Mouse (Mus musculus) heart, postnatal 0 days (tissue): ENCODE results near the gene Klhl32. TPM values are rescaled to one million over a fixed set of nuclear protein-coding genes. Genes with fewer than 3 reads are reported as not detected.

ENCODE experiments used
- ATAC-seq: fragments of 200-750 bp; cut with Nextera tagmentation; 2 replicates; pipeline ENCODE4 v1.8.0; 2017; ENCODE audit warnings: low read depth, moderate number of reproducible peaks, moderate library complexity; ENCODE audit not compliant: insufficient read depth
- DNase-seq: peaks from one replicate; pipeline ENCODE4 v3.0.0-alpha.2; 2016; ENCODE audit warnings: low spot score
- H3K27ac ChIP-seq: fragments of 300-500 bp; sonication (generic); 2 replicates; pipeline ENCODE4 v1.5.1; 2014; ENCODE audit warnings: low read depth, mild to moderate bottlenecking
- H3K27me3 ChIP-seq: fragments of 300-500 bp; sonication (generic); 2 replicates; pipeline ENCODE4 v1.6.1; 2014; ENCODE audit warnings: low read length, mixed read lengths; ENCODE audit not compliant: control insufficient read depth, insufficient read depth
- H3K36me3 ChIP-seq: fragments of 300-500 bp; sonication (generic); replicated peaks from 2 replicates; pipeline ENCODE4 v1.6.1; 2014; ENCODE audit warnings: low read length, mixed read lengths; ENCODE audit not compliant: control insufficient read depth, insufficient read depth
- H3K4me1 ChIP-seq: fragments of 300-500 bp; sonication (generic); 2 replicates; pipeline ENCODE4 v1.6.1; 2014; ENCODE audit warnings: antibody characterized with exemption; ENCODE audit not compliant: control insufficient read depth, insufficient read depth
- H3K4me2 ChIP-seq: fragments of 300-500 bp; sonication (generic); 2 replicates; pipeline ENCODE4 v1.6.1; 2014; ENCODE audit warnings: low read depth, mild to moderate bottlenecking, low read length, moderate library complexity
- H3K4me3 ChIP-seq: fragments of 300-500 bp; sonication (generic); 2 replicates; pipeline ENCODE4 v1.5.1; 2014; ENCODE audit warnings: low read depth, low read length
- H3K9ac ChIP-seq: fragments of 300-500 bp; sonication (generic); replicated peaks from 2 replicates; pipeline ENCODE4 v1.6.1; 2014; ENCODE audit warnings: low read depth, low read length, mixed read lengths
- H3K9me3 ChIP-seq: fragments of 300-500 bp; sonication (generic); replicated peaks from 2 replicates; pipeline ENCODE4 v1.6.1; 2016; ENCODE audit warnings: low read length; ENCODE audit not compliant: control insufficient read depth
- CTCF ChIP-seq: IDR thresholded peaks from 2 replicates; pipeline ENCODE4 v1.5.1; 2016; ENCODE audit warnings: antibody characterized with exemption, control low read depth, low read depth
- EP300 ChIP-seq: IDR thresholded peaks from 2 replicates; pipeline ENCODE4 v1.6.1; 2016; ENCODE audit warnings: antibody characterized with exemption, low read depth
- WGBS: fragments of 180-500 bp; shearing (Covaris S2); extraction: QIAGEN DNeasy Blood & Tissue Kit; methylation state at CpG from one replicate; pipeline ENCODE4 v1.1.7; 2014; 5-methylcytosine and 5-hydroxymethylcytosine counted together
- polyA plus RNA-seq: library from polyadenylated mRNA; unstranded; fragments of >200 nt; fragmentation: Nextera tagmentation; extraction: Ambion mirVana; gene quantifications from 2 replicates; pipeline ENCODE4 v1.2.1, GENCODE M21; 2015
- total RNA-seq: library from RNA; depleted of rRNA; stranded (reverse); fragments of >200 nt; gene quantifications from 2 replicates; pipeline ENCODE4 v1.2.3, GENCODE M21; 2014; ENCODE audit warnings: low replicate concordance

Gene Klhl32
- total and polyA plus RNA-seq, 2 experiments from 2014 or later = 6.2 to 12.3 TPM

- H3K4me2 ChIP-seq = no peak overlapping the region
- DNase-seq (no peak), ATAC-seq (no peak)
- no peaks in the 10 kb centered on the region for H3K27me3 ChIP-seq
- H3K4me1 ChIP-seq = no peaks in the 10 kb centered on the region
- H3K27ac ChIP-seq = no peak overlapping the region
- TF ChIP-seq EP300 = no peak
- no peak for TF ChIP-seq CTCF
- no peaks in the 10 kb centered on the region for H3K9me3 ChIP-seq
- WGBS = 24% methylated on average over 1 of the region's 1 CpGs
- H3K9ac ChIP-seq = no peak overlapping the region
- H3K36me3 ChIP-seq = no peaks in the 10 kb centered on the region
- H3K4me3 ChIP-seq = no peak overlapping the region
Measured at GRCm38 (mm10) chr4:24627871-24628270, 223.1 kb downstream of the Klhl32 start.

- ATAC-seq (no peak), DNase-seq (no peak)
- H3K9ac ChIP-seq = no peak overlapping the region
- no peaks in the 10 kb centered on the region for H3K9me3 ChIP-seq
- 57% methylated on average over 4 of the region's 4 CpGs for WGBS
- H3K4me3 ChIP-seq = no peak overlapping the region
- no peaks in the 10 kb centered on the region for H3K27me3 ChIP-seq
- no peak overlapping the region for H3K4me2 ChIP-seq
- no peaks in the 10 kb centered on the region for H3K36me3 ChIP-seq
- TF ChIP-seq CTCF (no peak), EP300 (no peak)
- no peak overlapping the region for H3K27ac ChIP-seq
- H3K4me1 ChIP-seq = no peaks in the 10 kb centered on the region
Measured at GRCm38 (mm10) chr4:24626686-24627085, 224.2 kb downstream of the Klhl32 start.

GRCm38 (mm10) chr4:24625951-24626584 lies 224.9 kb downstream of the Klhl32 start:
- ATAC-seq = no peak
- no peak for DNase-seq
- Histone ChIP-seq H3K4me2 (no peak overlapping the region), H3K4me1 (no peaks in the 10 kb centered on the region), H3K4me3 (no peak overlapping the region), H3K27ac (no peak overlapping the region), H3K9me3 (no peaks in the 10 kb centered on the region), H3K36me3 (no peaks in the 10 kb centered on the region), H3K9ac (no peak overlapping the region), H3K27me3 (no peaks in the 10 kb centered on the region)
- 56% methylated on average over 13 of the region's 13 CpGs for WGBS
- TF ChIP-seq EP300 = no peak

- ATAC-seq = no peak
- 67% methylated on average over 9 of the region's 9 CpGs for WGBS
Measured at GRCm38 (mm10) chr4:24621422-24622187, 229.3 kb downstream of the Klhl32 start.

GRCm38 (mm10) chr4:24620440-24620839 lies 230.5 kb downstream of the Klhl32 start:
- Histone ChIP-seq H3K9ac (no peak overlapping the region), H3K4me1 (no peaks in the 10 kb centered on the region), H3K27me3 (no peaks in the 10 kb centered on the region), H3K4me3 (no peak overlapping the region), H3K9me3 (no peaks in the 10 kb centered on the region), H3K4me2 (no peak overlapping the region), H3K36me3 (no peaks in the 10 kb centered on the region), H3K27ac (no peak overlapping the region)
- no peak for ATAC-seq
- no peak for DNase-seq
- TF ChIP-seq EP300 (no peak), CTCF (no peak)
- WGBS = 69% methylated on average over 5 of the region's 5 CpGs

More at GRCm38 (mm10) chr4:24621422-24622187, 229.3 kb downstream of the Klhl32 start:
- Histone ChIP-seq H3K9me3 (no peaks in the 10 kb centered on the region), H3K4me3 (no peak overlapping the region), H3K27me3 (no peaks in the 10 kb centered on the region), H3K4me1 (no peaks in the 10 kb centered on the region), H3K36me3 (no peaks in the 10 kb centered on the region), H3K4me2 (no peak overlapping the region), H3K27ac (no peak overlapping the region), H3K9ac (no peak overlapping the region)
- no peak for DNase-seq
- TF ChIP-seq CTCF (no peak), EP300 (no peak)

- Histone ChIP-seq H3K4me1 (no peaks in the 10 kb centered on the region), H3K27ac (no peak overlapping the region), H3K4me3 (no peak overlapping the region), H3K9me3 (no peaks in the 10 kb centered on the region), H3K27me3 (no peaks in the 10 kb centered on the region), H3K36me3 (no peaks in the 10 kb centered on the region), H3K9ac (no peak overlapping the region), H3K4me2 (no peak overlapping the region)
- DNase-seq = no peak
- no peak for TF ChIP-seq EP300
- no peak for TF ChIP-seq CTCF
- 73% methylated on average over 6 of the region's 6 CpGs for WGBS
- no peak for ATAC-seq
Measured at GRCm38 (mm10) chr4:24620005-24620404, 230.9 kb downstream of the Klhl32 start.
